Mouse (Mus musculus) myocyte (in vitro differentiated cells): ENCODE results near the gene 4930579F01Rik.

Experiments
- MYOD1 ChIP-seq, 3 experiments: IDR thresholded peaks; one replicate each; pipeline ENCODE4 v1.6.1; 2011; ENCODE audit warnings: control low read depth in 2 of 3, low read depth in 2 of 3, mild to moderate bottlenecking in 2 of 3, moderate library complexity in 1 of 3; ENCODE audit not compliant: insufficient read length in 2 of 3, control insufficient read depth in 1 of 3
- POLR2AphosphoS2 ChIP-seq: IDR thresholded peaks from one replicate; pipeline ENCODE4 v1.6.1; 2011; ENCODE audit warnings: low read depth, control low read depth; ENCODE audit not compliant: insufficient read length

- TF ChIP-seq MYOD1 (IDR thresholded peaks at IDR 0.05; ENCODE audit: control insufficient read depth in 1 of 3, insufficient read length in 2 of 3, low read depth in 2 of 3) (no peak), POLR2AphosphoS2 (no peak)
These were observed at the start of gene 4930579F01Rik for GRCm38 (mm10) chr3:138193683-138194302.
